Mouse (Mus musculus) stomach, embryonic 15.5 days (tissue): ENCODE results near the gene St6galnac3. TPM values are rescaled to one million over a fixed set of nuclear protein-coding genes. Genes with fewer than 3 reads are reported as not detected.
"Not testable (repeated sequence)": the region's sequence is repeated elsewhere in the genome, so short reads cannot be mapped to it uniquely, and the experiment has no call there.

Experiments used
- ATAC-seq: fragments of 200-750 bp; cut with Nextera tagmentation; 2 replicates; pipeline ENCODE4 v1.8.0; 2017; ENCODE audit warnings: low read depth, moderate number of reproducible peaks, moderate TSS enrichment; ENCODE audit not compliant: insufficient read depth, low FRiP score
- H3K27ac ChIP-seq: fragments of 300-500 bp; sonication (generic); 2 replicates; pipeline ENCODE4 v1.5.1; 2015; ENCODE audit warnings: mild to moderate bottlenecking, inconsistent platforms
- H3K27me3 ChIP-seq: fragments of 300-500 bp; sonication (generic); replicated peaks from 2 replicates; pipeline ENCODE4 v1.6.1; 2015; ENCODE audit warnings: inconsistent platforms
- H3K36me3 ChIP-seq: fragments of 300-500 bp; sonication (generic); 2 replicates; pipeline ENCODE4 v1.6.1; 2015; ENCODE audit warnings: inconsistent platforms
- H3K4me1 ChIP-seq: fragments of 300-500 bp; sonication (generic); 2 replicates; pipeline ENCODE4 v1.6.1; 2015; ENCODE audit warnings: inconsistent platforms
- H3K4me2 ChIP-seq: fragments of 300-500 bp; sonication (generic); 2 replicates; pipeline ENCODE4 v1.6.1; 2015; ENCODE audit warnings: mild to moderate bottlenecking, inconsistent platforms
- H3K4me3 ChIP-seq: fragments of 300-500 bp; sonication (generic); replicated peaks from 2 replicates; pipeline ENCODE4 v1.5.1; 2015; ENCODE audit warnings: inconsistent platforms
- H3K9ac ChIP-seq: fragments of 300-500 bp; sonication (generic); 2 replicates; pipeline ENCODE4 v1.6.1; 2015; ENCODE audit warnings: inconsistent platforms
- H3K9me3 ChIP-seq: fragments of 300-500 bp; sonication (generic); 2 replicates; pipeline ENCODE4 v1.6.1; 2016; ENCODE audit warnings: inconsistent platforms
- WGBS: fragments of 180-500 bp; shearing (Covaris S2); methylation state at CpG from one replicate; pipeline ENCODE4 v1.1.7; 2015; 5-methylcytosine and 5-hydroxymethylcytosine counted together
- polyA plus RNA-seq: library from polyadenylated mRNA; unstranded; fragments of >200 nt; fragmentation: Nextera tagmentation; extraction: Ambion mirVana; gene quantifications from 2 replicates; pipeline ENCODE4 v1.2.1, GENCODE M21; 2015

The St6galnac3 gene
- polyA plus RNA-seq, 1 experiment from 2014 or later, result 36.6 TPM

- Histone ChIP-seq H3K36me3 (no peaks in the 10 kb centered on the region), H3K4me3 (no peak overlapping the region), H3K4me2 (no peak overlapping the region), H3K27me3 (no peaks in the 10 kb centered on the region), H3K9me3 (no peaks in the 10 kb centered on the region), H3K27ac (no peak overlapping the region), H3K9ac (no peak overlapping the region), H3K4me1 (no peaks in the 10 kb centered on the region)
- WGBS, result 100% methylated on average over 1 of the region's 1 CpGs
- no peak for ATAC-seq
Observed at GRCm38 (mm10) chr3:153406858-153407257, 318.1 kb downstream of the St6galnac3 start.

GRCm38 (mm10) chr3:153406220-153406619 is 318.8 kb downstream of the St6galnac3 start:
- ATAC-seq, result no peak
- Histone ChIP-seq H3K27ac (no peak overlapping the region), H3K27me3 (no peaks in the 10 kb centered on the region), H3K9me3 (no peaks in the 10 kb centered on the region), H3K36me3 (no peaks in the 10 kb centered on the region), H3K4me3 (no peak overlapping the region), H3K4me2 (no peak overlapping the region), H3K4me1 (no peaks in the 10 kb centered on the region), H3K9ac (no peak overlapping the region)
- WGBS, result 80% methylated on average over 4 of the region's 4 CpGs

- Histone ChIP-seq H3K4me1 (no peaks in the 10 kb centered on the region), H3K27me3 (no peaks in the 10 kb centered on the region), H3K4me2 (no peak overlapping the region), H3K36me3 (no peaks in the 10 kb centered on the region), H3K9ac (no peak overlapping the region), H3K9me3 (no peaks in the 10 kb centered on the region), H3K4me3 (no peak overlapping the region), H3K27ac (no peak overlapping the region)
- WGBS, result 83% methylated on average over 10 of the region's 10 CpGs
- ATAC-seq, result no peak
Observed at GRCm38 (mm10) chr3:153405643-153406042, 319.3 kb downstream of the St6galnac3 start.

- no peak overlapping the region for H3K4me2 ChIP-seq
- H3K4me1 ChIP-seq, result no peaks in the 10 kb centered on the region
- H3K27me3 ChIP-seq, result no peaks in the 10 kb centered on the region
- WGBS, result 82% methylated on average over 3 of the region's 3 CpGs
- no peak overlapping the region for H3K4me3 ChIP-seq
- no peaks in the 10 kb centered on the region for H3K36me3 ChIP-seq
- no peaks in the 10 kb centered on the region for H3K9me3 ChIP-seq
- ATAC-seq, result no peak
- no peak overlapping the region for H3K9ac ChIP-seq
- H3K27ac ChIP-seq, result no peak overlapping the region
Observed at GRCm38 (mm10) chr3:153400259-153400658, 324.7 kb downstream of the St6galnac3 start.

- H3K9me3 ChIP-seq, result no peaks in the 10 kb centered on the region
- no peaks in the 10 kb centered on the region for H3K27me3 ChIP-seq
- 76% methylated on average over 6 of the region's 6 CpGs for WGBS
- H3K4me2 ChIP-seq, result no peak overlapping the region
- ATAC-seq, result no peak
- no peak overlapping the region for H3K27ac ChIP-seq
- no peak overlapping the region for H3K4me3 ChIP-seq
- H3K9ac ChIP-seq, result no peak overlapping the region
- no peaks in the 10 kb centered on the region for H3K36me3 ChIP-seq
- no peaks in the 10 kb centered on the region for H3K4me1 ChIP-seq
Observed at GRCm38 (mm10) chr3:153399574-153399973, 325.4 kb downstream of the St6galnac3 start.

- Histone ChIP-seq H3K4me2 (no peak overlapping the region), H3K27ac (no peak overlapping the region), H3K9me3 (no peaks in the 10 kb centered on the region), H3K9ac (no peak overlapping the region), H3K4me1 (no peaks in the 10 kb centered on the region), H3K27me3 (no peaks in the 10 kb centered on the region), H3K36me3 (no peaks in the 10 kb centered on the region), H3K4me3 (no peak overlapping the region)
- 83% methylated on average over 9 of the region's 9 CpGs for WGBS
- no peak for ATAC-seq
Observed at GRCm38 (mm10) chr3:153397726-153398125, 327.2 kb downstream of the St6galnac3 start.

GRCm38 (mm10) chr3:153396375-153397068 is 328.5 kb downstream of the St6galnac3 start:
- no peak overlapping the region for H3K27ac ChIP-seq
- no peaks in the 10 kb centered on the region for H3K36me3 ChIP-seq
- no peaks in the 10 kb centered on the region for H3K9me3 ChIP-seq
- 55% methylated on average over 12 of the region's 12 CpGs for WGBS
- no peak overlapping the region for H3K9ac ChIP-seq
- no peak overlapping the region for H3K4me2 ChIP-seq
- H3K4me3 ChIP-seq, result no peak overlapping the region
- no peaks in the 10 kb centered on the region for H3K4me1 ChIP-seq
- no peak for ATAC-seq
- no peaks in the 10 kb centered on the region for H3K27me3 ChIP-seq

- no peak overlapping the region for H3K9ac ChIP-seq
- no peaks in the 10 kb centered on the region for H3K9me3 ChIP-seq
- ATAC-seq, result no peak
- H3K27me3 ChIP-seq, result no peaks in the 10 kb centered on the region
- H3K4me3 ChIP-seq, result no peak overlapping the region
- WGBS, result 88% methylated on average over 5 of the region's 5 CpGs
- no peak overlapping the region for H3K4me2 ChIP-seq
- no peaks in the 10 kb centered on the region for H3K4me1 ChIP-seq
- no peak overlapping the region for H3K27ac ChIP-seq
- H3K36me3 ChIP-seq, result no peaks in the 10 kb centered on the region
Observed at GRCm38 (mm10) chr3:153395351-153395750, 329.6 kb downstream of the St6galnac3 start.

GRCm38 (mm10) chr3:153394751-153395150 is 330.2 kb downstream of the St6galnac3 start:
- no peak overlapping the region for H3K4me2 ChIP-seq
- H3K27me3 ChIP-seq, result no peaks in the 10 kb centered on the region
- H3K27ac ChIP-seq, result no peak overlapping the region
- no peak overlapping the region for H3K4me3 ChIP-seq
- no peak for ATAC-seq
- 73% methylated on average over 4 of the region's 4 CpGs for WGBS
- no peak overlapping the region for H3K9ac ChIP-seq
- H3K4me1 ChIP-seq, result no peaks in the 10 kb centered on the region
- no peaks in the 10 kb centered on the region for H3K9me3 ChIP-seq
- no peaks in the 10 kb centered on the region for H3K36me3 ChIP-seq

GRCm38 (mm10) chr3:153394224-153394623 is 330.8 kb downstream of the St6galnac3 start:
- Histone ChIP-seq H3K27ac (no peak overlapping the region), H3K4me2 (no peak overlapping the region), H3K9ac (no peak overlapping the region), H3K4me1 (no peaks in the 10 kb centered on the region), H3K9me3 (no peaks in the 10 kb centered on the region), H3K27me3 (no peaks in the 10 kb centered on the region), H3K4me3 (no peak overlapping the region), H3K36me3 (no peaks in the 10 kb centered on the region)
- no peak for ATAC-seq
- 80% methylated on average over 9 of the region's 9 CpGs for WGBS

GRCm38 (mm10) chr3:153391451-153391850 is 333.5 kb downstream of the St6galnac3 start:
- H3K27ac ChIP-seq, H3K4me3 ChIP-seq, ATAC-seq, H3K4me1 ChIP-seq, H3K9me3 ChIP-seq, H3K27me3 ChIP-seq, H3K4me2 ChIP-seq, H3K36me3 ChIP-seq, H3K9ac ChIP-seq: not testable (repeated sequence)
- 83% methylated on average over 1 of the region's 1 CpGs for WGBS

- not testable (repeated sequence) for H3K9ac ChIP-seq, ATAC-seq, H3K4me2 ChIP-seq, H3K4me3 ChIP-seq, H3K27ac ChIP-seq, H3K9me3 ChIP-seq, H3K36me3 ChIP-seq, H3K27me3 ChIP-seq, H3K4me1 ChIP-seq
- 78% methylated on average over 5 of the region's 5 CpGs for WGBS
Observed at GRCm38 (mm10) chr3:153384651-153385050, 340.3 kb downstream of the St6galnac3 start.

- 95% methylated on average over 2 of the region's 2 CpGs for WGBS
- H3K4me2 ChIP-seq, result no peak overlapping the region
- no peaks in the 10 kb centered on the region for H3K36me3 ChIP-seq
- no peaks in the 10 kb centered on the region for H3K27me3 ChIP-seq
- H3K4me3 ChIP-seq, result no peak overlapping the region
- H3K9ac ChIP-seq, result no peak overlapping the region
- no peak overlapping the region for H3K27ac ChIP-seq
- no peaks in the 10 kb centered on the region for H3K9me3 ChIP-seq
- ATAC-seq, result no peak
- H3K4me1 ChIP-seq, result no peaks in the 10 kb centered on the region
Observed at GRCm38 (mm10) chr3:153383656-153384055, 341.3 kb downstream of the St6galnac3 start.
